Mouse (Mus musculus): ENCODE data around the gene Btbd11.

DNA sequence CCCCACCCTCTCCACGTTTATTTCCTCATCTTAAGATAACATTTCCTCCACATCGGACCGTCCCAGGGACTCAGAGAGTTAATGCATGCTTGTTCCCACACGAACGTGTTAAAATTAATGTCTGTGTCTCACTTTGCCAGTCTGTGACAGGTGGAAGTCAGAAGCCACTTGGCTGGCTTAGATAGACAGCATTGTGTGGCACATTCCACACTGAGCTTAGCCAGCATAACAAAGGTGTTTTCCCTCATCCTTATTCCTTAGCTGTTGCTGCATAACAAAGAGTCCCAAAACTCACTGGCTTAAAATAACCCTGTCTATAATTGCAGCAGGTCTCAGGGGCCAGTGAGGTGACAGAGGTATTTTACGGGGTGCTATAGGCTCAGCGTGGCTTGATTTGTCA lies 80.8 kb downstream of the Btbd11 start:
- TF ChIP-seq CTCF (IDR thresholded peaks at IDR 0.05; ENCODE audit: low read depth, low read length) (no peak), POLR2A (IDR thresholded peaks at IDR 0.05; ENCODE audit: insufficient read depth, low read length) (no peak), EP300 (IDR thresholded peaks at IDR 0.05; ENCODE audit: insufficient read depth, low read depth, low read length) (no peak)
